Mouse (Mus musculus) heart, postnatal 4 days (tissue): ENCODE data around the gene Mob1b. TPM values are rescaled to one million over a fixed set of nuclear protein-coding genes. Genes with fewer than 3 reads are reported as not detected.

Experiments used
- DNase-seq: peaks from one replicate; pipeline ENCODE4 v3.0.0; 2021
- total RNA-seq, 2 experiments: library from RNA; stranded (reverse); gene quantifications; 2 replicates each; pipeline ENCODE4 v1.2.3; 2021

The Mob1b gene
- total RNA-seq, result 10 to 100 TPM; 66.7 to 71.6 TPM

DNA sequence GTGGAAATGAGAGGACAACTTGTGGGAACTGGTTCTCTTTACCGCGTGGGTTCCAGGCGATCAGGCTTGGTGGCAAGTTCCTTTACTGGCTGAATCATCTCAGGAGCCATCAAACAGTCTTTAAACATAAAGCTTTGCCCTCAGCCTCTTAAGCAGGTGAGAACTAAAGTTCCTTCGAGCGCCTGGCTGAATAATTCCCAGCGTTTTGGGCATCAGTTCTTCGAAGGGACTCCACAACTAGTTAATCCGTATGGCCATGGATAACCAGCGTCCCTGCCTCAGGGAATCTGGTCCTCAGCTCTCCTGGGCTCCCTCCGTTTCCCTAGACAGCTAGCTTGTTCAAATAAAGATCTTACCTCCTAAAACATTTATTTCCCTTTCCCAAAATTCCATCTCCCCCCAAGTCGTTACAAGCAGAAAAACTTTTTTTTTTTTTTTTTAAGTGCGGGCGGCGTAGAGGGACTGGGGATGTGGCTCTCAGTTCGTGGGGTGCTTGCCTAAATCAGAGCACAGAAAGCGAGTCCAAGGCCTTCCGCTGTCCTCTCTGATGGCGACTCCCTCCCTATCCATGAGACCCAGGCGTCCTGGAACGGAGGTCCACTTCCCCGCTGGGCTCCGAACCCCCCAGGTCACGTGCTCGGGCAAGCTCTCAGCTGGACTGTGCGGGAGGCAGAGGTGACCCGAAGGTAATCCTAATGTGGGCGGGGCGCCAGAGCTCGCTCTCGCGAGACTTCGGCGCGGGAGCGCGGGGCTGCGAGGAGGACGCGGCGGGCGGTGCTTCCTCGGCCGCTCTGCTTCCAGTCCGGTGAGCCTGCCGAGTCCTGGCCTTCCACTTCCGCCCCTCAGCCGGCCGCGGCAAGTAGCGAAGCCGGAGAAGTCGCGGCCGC, at the start of gene Mob1b:
Gene Mob1b (plus strand): TSS at position 740 of the 887 bp plus-strand sequence.
- peak; percentile 99 for DNase-seq

DNA sequence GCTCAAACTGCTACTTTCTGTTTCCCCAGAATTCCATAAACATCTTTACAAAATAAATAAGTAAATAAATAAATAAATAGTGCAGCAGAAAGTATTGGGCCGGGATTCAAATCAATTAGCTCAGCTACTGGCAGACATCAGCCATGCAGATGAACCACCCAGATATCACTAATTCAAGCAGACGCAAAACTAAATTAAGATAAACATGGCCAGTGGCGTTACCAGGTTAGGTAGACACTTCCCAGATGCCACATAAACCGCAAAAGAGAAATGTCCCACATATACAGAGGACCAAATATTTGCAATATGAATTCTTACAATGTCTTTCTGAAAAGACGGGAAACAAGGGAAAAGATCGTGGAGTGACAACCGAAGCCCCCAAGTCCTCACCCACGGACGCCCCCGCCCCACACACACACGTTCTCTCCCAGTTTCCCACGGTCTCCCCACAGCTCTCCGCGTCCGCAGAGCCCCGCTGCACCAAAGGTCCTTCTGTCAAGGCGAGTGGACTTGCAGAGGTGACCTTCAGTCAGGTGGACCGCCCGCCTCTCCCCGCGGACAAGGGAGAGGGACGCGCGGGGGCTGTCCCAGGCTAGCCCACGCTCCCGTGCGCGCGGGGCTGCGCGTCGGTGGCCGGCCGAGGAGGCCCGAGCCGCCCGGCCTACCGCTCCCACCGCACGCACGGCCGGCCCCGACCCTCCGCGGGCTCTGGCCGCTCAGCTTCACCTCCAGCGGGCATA, 45.8 kb upstream of the Mob1b start:
- DNase-seq, result peak; percentile 62

DNA sequence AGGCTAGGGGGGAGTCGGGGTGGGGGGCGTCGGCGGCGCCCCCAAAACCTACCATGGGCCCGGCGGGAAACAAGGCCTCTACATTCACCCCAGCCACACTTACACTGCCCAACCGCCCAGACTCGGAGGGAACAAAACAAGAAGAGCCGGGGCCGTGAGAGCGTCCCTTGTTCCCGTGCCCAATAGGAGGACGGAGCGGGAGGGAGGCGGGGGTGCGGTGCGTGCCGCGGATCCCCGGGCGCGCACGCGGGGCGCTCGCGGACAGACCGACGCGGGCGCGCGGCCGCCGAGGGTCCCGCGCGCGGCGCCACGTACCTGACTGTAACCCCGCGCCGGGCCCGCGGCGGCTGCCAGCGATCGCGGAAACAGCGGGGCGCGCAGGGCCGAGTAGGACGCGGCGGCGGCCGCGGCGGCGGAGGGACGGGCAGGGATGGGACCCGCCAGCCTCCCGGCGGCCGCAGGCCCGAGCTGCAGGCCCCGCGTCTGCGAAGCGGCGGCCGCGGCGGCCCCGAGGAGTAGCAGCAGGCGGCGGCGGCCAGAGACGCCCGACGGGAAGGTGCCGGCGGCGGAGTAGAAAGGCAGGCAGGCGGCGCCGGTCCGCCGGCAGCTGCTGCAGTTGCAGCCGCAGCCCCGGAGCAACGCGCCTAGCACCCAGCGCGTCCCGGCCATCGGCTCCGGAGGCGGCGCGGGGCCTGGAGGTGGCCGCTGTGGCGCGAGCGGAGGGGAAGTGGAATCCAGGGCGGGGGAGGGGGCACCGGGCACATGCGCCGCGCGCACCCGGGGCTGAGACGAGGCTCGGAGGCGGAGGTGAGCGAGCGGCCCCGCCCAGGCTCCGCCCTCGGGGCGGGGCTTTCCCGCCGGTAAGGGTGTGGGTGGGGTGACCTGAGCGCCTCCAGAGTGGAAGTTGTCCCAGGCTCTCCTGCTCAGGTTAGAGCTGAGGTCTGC, 44.9 kb upstream of the Mob1b start, which contains the start of gene Grsf1:
Gene Grsf1 (minus strand): TSS at position 729 of the 945 bp plus-strand sequence.
- peak; percentile 93 for DNase-seq

DNA sequence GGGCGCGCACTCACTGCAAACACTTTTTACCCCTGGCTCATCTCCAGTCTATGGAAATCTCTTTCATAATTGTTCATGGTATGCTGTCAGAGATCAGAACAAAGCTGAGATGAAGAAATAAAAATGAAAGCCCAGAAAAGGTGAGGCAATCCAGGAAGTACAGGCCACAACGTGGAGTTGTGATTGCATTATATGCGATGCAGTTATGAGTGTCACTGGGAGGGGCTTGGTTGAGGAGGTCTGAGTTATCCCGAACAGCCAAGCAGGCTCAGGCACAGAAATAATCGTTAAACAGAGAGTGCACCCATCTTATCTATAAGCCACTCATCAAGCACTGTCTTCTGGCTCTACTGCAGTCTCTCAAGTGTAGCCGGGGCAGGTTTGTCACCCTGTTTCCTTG, 41.7 kb upstream of the Mob1b start:
- no peak for DNase-seq

DNA sequence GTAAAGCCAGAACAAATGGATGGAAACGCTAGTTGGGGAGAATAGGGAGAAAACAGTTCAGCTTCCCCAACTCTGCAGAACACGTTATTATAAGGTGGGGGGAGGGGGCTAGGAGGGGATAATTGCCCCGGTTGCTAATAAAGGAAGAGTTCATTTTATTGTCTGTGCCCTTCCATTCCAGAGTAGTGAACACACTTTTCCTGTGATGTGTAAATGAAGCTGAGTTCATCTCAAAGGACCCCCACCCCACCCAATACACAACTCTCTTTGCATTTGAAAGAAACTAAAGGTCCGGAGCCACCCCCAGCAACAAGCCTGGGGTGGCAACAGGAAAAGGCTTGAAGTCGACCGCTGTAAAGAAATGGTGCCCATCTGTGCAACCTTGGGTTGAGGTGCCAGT, 41.3 kb upstream of the Mob1b start:
- no peak for DNase-seq

DNA sequence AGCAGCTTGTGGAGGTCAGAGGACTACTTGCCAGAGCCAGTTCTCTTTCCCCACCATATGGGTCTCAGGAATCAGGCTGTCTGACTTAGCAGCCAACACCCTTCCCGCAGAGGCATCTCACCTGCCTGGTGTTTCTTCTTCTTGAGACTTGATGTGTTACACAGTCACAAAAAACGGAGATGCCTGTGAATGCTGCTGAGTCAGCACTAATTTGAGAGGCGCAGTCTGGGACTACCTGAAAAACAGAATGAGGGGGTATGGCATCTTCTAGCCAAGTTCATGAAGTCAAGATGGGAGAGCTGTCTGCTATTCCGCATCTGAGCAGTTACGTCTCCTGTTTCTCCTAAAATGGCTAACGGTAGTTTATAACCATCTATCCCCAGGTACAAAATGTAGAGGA, 40.1 kb upstream of the Mob1b start:
- DNase-seq, result no peak

DNA sequence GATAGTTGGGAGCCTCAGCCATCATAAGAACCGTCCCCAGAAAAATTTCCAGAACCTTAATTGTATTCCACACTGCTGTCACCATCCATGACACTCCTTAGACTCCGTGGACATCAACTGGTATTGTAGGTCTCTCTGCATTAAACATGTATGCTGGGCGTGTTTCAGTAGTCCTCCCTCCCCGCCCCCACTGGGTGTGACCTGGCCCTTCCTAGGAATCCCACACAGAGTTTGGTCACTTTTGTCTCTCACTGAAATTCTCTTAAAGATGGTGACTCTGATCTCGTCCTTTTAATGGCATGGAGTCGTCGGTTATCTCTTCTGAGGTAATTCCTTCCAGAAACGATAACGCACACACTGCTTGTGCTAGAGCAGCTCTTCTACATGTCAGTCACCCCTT, 36.9 kb upstream of the Mob1b start:
- DNase-seq, result no peak

DNA sequence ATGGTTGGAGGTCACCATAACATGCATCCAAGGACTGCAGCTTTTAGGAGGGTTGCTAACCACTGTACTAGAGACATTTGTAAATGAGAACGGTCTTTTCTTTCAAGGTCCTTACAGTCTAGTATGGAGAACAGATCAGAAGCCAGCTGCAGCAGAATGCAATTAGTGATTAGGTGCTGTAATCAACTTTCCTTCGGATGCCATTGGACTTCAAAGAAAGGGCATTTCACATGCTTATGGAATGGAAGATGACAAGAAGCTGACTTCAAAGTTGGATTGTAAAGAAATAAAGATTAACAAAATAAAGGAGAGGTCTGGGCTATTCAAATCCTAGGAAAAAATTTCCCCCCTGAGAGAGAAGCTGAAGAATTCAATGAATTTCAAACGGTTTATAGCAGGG, 36.4 kb upstream of the Mob1b start:
- DNase-seq, result no peak

DNA sequence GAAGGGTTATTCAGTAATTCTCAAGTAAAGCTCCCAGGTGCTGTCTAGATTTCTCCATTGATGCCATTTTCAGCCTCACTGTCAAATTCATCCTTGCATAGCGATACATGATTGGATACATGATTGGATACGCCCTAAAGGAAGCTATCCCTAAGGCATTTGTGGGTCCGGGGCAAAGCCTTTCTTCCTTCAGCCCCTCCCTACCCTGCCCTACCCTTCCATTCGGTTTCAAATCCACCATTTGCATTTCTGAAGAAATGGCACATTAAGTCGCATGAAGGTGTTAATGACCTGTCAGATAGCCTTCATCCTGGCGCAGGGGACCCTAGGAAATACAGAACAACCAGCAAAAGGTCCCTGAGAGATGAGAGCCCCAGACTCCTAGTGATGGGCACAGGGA, 35.3 kb upstream of the Mob1b start:
- no peak for DNase-seq

DNA sequence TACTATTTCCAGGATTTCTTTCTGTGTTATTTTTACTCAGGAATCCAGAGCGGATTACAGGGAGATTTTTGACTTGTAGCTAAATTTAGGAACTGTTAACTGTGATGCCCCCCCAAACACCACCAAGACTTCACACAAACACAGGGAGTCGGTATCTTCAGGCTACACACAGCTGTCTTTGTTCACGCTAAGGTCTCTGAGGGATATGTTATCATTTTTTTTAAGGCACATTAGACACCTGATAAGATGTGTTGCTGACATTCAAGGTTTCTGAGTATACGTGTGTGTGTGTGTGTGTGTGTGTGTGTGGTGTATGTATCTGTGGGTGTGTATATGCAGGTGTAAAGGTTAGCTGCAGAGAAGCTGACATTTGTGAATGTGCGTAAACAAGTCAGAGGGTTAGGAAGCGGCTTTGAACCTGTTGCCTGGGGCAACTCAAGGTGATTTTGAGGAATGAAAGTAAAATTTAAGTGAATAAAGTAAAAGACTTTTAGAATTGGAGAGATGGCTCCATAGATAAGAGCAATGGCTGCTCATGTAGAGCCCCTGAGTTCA, 34.8 kb upstream of the Mob1b start:
- DNase-seq, result no peak

DNA sequence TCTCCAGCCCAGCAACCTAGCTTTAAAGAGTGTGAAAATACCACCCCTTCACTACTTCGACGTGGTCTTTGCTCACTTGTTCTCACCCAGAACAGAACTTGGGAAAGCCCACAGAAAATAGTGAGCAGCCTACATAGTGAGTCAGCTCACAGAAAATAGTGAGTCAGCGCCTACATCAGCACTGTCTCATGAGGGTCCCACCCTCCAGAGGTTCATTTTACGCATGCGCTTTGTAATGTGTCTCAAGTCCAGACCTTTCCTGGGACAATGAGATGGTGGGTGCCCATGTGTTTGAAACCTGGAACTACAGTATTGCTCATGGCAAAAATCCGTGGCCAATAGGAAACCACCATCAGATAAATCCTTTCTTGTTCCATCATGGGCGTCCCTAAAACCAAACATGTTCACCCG, 32.7 kb upstream of the Mob1b start:
- no peak for DNase-seq

DNA sequence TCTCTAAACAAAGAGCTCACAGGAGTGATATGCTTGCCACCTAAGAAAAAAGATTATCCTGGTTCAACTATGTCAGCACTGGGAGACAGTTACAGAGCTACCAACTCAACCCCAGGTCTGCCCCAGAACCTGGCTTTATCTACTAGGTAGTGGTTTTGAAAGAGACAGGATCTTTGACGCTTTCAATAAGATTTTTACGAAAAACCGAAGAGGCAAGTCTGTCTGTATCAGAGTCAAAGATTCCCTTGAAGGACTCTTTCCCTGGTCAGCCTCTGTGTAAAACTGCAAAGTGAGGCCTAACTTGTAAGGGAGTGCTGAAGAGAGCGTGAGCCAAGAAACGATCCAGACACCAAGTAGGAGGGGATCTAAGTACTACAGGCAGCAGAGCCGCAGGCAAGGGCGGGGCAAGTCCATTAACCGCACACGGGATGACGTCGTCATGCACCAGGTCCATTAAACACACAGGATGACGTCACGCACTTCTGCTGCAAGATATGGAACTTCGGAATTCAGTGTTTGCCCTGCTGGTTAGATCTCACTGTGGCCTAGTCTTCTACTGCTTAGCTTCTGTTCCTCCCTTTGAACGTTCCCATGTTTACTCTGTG, 32.0 kb upstream of the Mob1b start:
- no peak for DNase-seq

DNA sequence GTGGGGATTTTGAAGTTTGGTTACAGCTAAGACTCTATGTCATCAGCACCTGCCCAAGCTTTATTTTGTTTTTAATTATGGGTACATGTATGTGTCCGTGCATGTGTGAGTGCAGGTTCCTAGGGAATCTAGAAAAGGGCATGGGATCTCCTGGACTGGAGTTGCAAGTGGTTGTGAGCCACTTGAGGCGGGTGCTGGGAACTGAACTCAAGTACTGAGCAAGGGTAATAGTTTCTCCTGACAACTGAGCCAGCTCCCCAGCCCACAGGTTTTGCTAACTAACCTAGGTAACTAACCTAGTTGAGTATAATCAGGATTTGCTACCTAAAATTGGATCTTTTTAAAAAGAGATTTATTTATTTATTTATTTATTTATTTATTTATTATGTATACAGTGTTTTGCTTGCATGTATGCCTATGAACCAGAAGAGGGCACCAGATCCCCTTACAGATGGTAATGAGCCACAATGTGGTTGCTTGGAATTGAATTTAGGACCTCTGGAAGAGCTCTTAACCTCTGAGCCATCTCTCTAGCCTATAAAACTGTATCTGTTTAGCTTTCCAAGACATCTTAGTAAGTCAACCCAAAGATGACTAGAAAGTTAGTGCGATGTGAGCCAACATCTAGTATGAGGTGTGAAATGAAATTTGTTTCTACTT, 31.2 kb upstream of the Mob1b start:
- no peak for DNase-seq

DNA sequence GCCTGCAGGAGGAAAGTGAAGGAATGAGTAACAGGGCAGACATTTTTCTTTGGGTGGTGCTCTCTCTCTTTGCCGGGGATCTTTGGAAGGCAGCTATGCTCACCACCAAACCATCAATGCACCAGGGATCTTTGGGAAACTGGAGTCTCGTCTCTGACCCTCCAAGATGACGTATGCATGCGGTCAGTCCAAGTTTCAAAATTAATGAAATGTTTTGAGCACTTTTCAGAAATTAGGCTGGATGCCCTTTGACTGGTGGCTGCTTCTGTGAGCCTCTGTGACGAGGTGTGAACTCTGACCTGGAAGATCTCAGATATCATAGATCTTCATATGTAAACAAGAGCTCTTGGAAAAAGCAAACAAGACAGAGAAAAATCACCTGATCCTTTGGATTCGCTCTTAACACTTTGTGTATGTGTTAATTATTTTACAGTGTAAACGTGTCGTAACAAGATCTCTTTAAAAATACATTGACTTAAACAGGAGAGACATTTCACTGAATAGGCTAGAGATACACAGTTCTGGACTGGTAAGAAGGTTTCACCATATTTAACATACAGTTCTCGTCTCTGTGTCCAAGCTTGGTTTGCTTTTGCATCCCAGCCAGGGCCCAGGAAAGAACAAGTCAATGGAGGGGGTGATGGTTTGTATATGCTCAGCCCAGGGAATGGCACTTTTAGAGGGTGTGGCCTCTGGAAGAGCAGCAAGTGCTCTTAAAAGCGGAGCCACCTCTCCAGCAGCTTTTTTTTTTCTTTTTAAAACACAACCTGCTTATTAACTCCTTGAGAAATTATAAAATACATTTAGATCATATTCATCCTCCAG, 29.8 kb upstream of the Mob1b start:
- DNase-seq, result no peak

DNA sequence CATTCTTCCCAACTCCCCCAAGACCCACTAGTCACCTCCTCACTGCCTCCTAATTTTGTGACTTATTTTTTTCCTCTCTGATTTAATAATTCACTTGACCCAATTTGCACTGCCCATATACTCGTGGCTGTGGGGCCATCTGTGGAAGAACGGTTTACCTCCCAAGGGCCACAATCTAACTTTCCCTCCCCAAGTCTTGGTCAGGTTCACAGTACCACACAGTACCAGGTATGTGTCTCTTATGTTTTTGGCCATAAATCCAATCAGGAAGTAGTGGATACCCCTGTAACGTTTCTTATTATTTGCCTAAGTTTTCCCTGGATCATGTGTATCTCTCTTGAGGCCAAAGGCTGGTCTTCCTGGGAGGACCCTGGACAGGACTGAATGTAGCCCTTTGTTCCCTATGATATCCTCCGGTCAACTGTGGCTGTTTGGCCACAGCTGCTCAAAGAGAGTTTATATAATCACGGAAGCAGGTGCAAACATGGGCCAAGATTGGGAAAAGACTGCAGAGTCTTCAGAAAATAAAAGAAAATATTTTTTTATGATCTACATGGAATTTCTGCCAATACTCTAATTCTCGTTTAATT, 29.1 kb upstream of the Mob1b start:
- no peak for DNase-seq

DNA sequence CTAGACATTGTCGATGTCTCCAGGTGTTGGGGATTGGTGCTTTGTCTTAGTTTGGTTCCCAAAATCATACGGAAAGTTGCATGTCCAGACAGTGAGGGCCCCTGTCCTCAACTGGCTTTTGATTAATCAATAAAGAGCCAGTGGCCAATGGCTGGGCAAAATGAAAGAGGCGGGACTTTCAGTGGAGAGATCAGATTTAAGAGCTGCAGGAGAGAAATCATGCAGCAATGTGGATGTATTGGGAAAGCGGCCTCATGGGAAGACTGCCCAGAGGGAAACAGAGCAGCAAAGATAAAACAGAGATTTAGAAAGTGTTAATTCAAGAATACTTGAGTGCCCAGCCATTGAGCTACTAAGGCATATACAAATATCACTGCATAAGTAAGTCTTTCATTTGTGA, 28.1 kb upstream of the Mob1b start:
- DNase-seq, result no peak

DNA sequence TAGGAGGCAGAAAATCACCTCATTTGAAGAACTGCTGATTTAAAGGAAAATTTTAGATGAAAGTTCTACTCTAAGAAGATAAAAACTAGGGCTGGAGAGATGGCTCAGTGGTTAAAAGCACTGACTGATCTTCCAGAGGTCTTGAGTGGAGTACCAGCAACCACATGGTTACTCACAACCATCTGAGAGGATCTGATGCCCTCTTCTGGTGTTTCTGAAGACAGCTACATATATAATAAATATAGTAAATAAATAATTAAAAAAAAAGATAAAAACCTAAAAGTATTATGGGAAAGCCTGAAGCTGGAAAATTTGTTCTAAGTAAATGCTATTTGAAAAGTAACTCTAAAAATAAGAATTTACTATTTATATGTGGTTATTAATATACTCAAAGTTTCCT, 27.6 kb upstream of the Mob1b start:
- no peak for DNase-seq

DNA sequence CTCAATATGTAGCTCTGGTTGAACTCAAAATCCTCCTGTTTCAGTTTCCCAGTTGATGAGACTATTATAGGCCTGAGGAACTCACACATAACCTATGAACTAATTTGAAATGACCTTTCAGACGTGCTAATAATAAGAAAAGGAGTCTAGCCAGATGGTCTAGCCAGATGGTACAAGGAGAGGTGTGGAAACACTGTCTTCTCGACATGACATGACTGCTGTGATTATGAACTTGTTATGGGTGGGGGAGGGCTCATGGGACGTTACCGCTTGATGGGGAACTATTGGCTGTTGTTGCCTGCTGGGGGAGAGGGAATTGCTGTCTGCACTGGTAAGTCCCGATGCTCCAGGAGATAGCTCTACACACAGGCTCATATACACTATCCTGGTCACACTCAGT, 23.4 kb upstream of the Mob1b start:
- no peak for DNase-seq

DNA sequence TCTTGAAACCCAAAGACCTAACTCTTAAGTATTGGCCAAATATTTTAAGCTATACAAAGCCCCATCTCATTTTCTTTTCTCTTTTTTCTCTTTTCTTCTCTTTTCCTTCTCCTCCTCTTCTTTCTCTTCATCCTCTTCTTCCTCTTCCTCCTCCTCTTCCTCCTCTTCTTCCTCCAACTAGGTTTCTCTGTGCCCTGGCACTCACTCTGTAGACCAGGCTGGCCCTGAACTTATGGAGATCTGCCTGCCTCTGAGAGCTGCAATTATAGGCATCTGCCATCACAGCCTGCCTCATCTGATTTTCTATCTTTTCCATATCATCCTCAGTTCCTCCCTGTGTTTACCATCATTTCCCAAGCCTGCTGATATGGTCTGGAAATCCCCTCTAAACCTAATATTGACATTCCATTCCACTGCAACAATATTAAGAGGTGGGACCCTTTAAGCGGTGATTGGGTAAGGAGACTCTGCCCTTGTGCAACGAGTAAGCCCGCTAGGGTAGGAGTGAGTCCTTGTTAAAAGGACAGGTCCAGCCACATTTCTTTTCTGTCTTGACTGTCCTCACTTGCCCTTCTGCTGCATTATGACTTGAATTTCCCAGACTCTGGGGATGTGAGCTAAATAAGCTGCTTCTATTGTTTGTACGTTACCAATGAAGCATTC, 21.3 kb upstream of the Mob1b start:
- no peak for DNase-seq
